Mouse (Mus musculus): ENCODE data around the gene Ugdh.
"Not testable (repeated sequence)": the region's sequence is repeated elsewhere in the genome, so short reads cannot be mapped to it uniquely, and the experiment has no call there.

Ugdh gene

GRCm38 (mm10) chr5:65435806-65436561 is at the start of gene Ugdh:
Gene Ugdh, minus strand, starts transcription at chr5:65435949.
- peak; percentile 97 for DNase-seq (ENCODE audit: low read depth, low spot score)

DNA sequence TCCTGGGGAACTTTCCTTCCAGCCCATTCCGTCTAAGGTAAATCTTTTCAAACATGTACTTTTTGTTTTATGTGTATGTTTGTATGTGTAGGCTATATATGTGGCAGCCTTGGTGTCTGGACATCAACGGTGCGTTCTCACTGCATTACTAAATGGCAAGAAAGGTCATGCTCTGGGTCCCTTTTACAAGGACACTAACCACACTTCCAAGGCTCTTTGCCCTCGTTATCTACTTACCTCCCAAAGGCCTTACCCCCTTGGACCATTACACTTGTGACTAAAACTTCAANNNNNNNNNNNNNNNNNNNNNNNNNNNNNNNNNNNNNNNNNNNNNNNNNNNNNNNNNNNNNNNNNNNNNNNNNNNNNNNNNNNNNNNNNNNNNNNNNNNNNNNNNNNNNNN is 47.2 kb upstream of the Ugdh start:
- no peak for DNase-seq (ENCODE audit: low read depth, low spot score)

DNA sequence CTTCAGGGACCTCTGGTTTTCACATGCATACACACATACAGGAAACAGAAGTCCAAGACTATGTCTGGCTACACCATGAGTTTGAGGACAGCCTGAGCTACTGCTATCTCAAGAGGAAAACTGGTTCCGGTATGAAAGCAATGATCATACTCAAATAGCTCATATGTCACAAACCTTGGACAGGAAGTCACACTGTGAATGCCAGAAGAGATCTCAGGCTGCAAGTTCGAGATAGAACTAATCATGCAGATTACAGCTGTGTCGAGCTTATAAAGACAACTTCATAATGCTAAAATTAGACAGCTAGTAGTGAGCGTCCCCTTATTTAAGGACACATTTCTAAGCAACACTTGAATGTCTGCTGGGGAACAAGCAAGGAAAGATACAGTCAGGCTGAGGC is 44.8 kb upstream of the Ugdh start:
- no peak for DNase-seq (ENCODE audit: low read depth, low spot score)

- no peak for DNase-seq (ENCODE audit: low read depth, low spot score)
Measured at GRCm38 (mm10) chr5:65479681-65480445, 44.1 kb upstream of the Ugdh start.

GRCm38 (mm10) chr5:65478224-65478623 is 42.5 kb upstream of the Ugdh start:
- peak; percentile 49 for DNase-seq (ENCODE audit: low read depth, low spot score)

- DNase-seq (ENCODE audit: low read depth, low spot score), result not testable (repeated sequence)
Measured at GRCm38 (mm10) chr5:65476739-65477138, 41.0 kb upstream of the Ugdh start.

- DNase-seq (ENCODE audit: low read depth, low spot score), result no peak
Measured at GRCm38 (mm10) chr5:65475806-65476205, 40.1 kb upstream of the Ugdh start.

DNA sequence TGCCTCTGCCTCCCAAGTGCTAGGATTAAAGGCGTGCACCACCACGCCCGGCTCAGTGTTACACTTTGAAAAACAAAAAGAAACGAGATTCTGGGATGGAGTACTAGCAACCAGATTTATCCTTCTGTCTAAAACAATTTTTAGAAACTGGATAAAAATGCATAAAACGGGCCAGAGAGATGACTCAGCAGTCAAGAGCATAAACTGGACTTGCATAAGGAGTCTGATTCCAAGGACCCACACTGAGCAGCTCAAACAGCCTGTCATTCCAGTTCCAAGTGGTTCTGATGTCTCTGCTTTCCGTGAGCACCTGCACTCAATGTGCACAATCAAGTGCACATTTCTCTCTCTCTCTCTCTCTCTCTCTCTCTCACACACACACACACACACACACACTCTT is 34.0 kb upstream of the Ugdh start:
- DNase-seq (ENCODE audit: low read depth, low spot score), result no peak

DNA sequence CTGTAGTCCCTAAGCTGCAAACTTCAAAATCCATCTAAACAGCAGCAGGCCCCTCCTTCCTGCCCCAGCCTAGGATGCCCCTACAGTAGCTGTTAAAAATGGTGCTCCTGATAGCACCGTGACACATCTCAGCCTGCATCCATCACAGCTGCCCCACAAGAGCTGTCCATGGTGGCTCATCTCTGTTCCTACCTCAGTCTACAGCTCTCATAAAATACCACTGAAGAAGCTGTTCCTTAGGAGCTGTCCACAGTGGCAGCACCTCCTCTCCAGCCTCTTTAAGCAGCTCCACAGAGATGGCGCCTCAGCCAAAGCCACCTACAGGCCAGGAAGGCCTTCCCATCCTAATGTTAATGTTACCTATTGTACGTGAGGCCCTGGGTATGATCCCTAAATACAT is 31.2 kb upstream of the Ugdh start:
- DNase-seq (ENCODE audit: low read depth, low spot score), result no peak

DNA sequence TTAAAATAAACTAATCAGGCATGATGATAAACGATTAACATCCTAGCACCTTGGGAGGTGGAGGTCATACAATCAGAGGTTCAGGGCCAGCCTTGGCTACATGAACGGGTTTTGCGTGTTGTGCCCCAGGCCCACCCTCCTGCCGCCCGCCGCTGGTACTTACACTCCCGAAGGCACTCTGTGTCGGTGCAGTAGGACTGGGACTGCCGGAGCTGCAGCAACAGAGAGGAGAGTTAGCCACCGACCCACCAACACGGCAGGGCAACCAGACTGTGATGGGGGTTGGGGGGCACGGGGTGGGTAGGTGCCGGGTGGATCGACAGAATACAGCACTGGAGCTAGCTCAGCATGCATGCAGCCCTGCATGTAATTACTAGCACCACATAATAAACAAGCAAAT is 24.6 kb upstream of the Ugdh start:
- no peak for DNase-seq (ENCODE audit: low read depth, low spot score)

DNA sequence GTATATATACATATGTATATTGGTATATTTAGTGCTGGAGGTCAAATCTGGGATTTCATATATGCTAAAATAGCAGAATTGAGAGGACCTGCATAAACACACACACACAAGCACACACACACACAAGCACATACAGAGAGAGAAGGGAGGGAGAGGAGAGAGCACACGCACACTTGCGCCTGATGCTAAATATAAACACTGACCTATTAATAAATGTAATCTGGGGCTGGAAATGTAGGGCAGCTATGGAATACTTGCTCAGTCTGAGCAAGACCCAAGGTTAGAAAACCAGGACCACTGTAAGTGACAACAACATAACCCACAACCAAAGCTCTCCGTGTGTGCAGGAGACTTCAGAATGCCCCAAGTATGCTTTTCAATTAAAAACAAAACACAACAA is 23.7 kb upstream of the Ugdh start:
- peak; percentile 49 for DNase-seq (ENCODE audit: low read depth, low spot score)

- peak; percentile 62 for DNase-seq (ENCODE audit: low read depth, low spot score)
Measured at GRCm38 (mm10) chr5:65457846-65458245, 22.1 kb upstream of the Ugdh start.

- peak; percentile 38 for DNase-seq (ENCODE audit: low read depth, low spot score)
Measured at GRCm38 (mm10) chr5:65457086-65457827, 21.5 kb upstream of the Ugdh start.

GRCm38 (mm10) chr5:65454771-65455170 is 19.0 kb upstream of the Ugdh start:
- peak; percentile 78 for DNase-seq (ENCODE audit: low read depth, low spot score)

- no peak for DNase-seq (ENCODE audit: low read depth, low spot score)
Measured at GRCm38 (mm10) chr5:65448941-65449340, 13.2 kb upstream of the Ugdh start.

- peak; percentile 39 for DNase-seq (ENCODE audit: low read depth, low spot score)
Measured at GRCm38 (mm10) chr5:65447826-65448225, 12.1 kb upstream of the Ugdh start.

DNA sequence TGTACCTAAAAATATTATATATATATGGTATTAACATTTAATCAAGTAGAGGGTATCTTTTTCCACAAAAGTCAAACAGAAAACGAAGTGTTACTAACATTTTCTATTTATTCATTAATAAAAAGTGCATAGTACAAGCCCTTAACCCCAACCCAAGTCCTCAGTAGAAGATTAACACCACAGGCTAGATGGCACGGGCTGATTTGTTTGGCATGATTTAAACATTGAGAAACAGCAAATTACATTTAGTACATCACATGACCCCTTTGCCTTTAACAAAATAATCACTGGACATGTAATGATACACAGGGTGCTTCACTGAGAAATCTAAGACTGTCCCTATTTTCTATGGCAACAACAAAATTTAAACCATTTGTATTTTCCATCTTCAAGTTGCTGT is 11.0 kb upstream of the Ugdh start:
- DNase-seq (ENCODE audit: low read depth, low spot score), result no peak

GRCm38 (mm10) chr5:65444981-65445380 is 9.2 kb upstream of the Ugdh start:
- DNase-seq (ENCODE audit: low read depth, low spot score), result no peak

GRCm38 (mm10) chr5:65438041-65438440 is 2.3 kb upstream of the Ugdh start:
- DNase-seq (ENCODE audit: low read depth, low spot score), result no peak

DNA sequence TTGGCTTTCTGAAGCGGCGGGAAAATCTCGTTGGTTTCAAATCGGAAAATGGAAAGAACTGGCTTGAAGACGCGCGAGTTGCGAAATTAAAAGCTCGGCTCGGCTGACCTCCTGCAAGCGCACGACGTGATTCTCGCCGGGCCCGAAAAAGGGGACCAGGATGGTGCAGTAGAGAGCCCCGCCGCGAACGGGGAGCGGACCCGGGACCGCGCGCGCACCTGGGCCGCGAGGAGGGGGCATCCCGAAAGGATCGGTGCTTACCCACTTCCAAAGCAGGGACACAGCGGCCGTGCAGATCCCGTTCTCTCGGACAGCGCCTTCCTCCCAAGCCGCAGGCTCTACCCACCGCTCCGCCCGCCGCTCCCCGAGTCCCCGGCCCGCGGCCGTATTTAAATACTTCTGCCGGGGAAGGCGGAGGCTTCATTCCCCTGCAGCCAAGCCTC is 365 bp downstream of the Ugdh start:
- DNase-seq (ENCODE audit: low read depth, low spot score), result no peak

GRCm38 (mm10) chr5:65434471-65435362 is 1.0 kb downstream of the Ugdh start:
- DNase-seq (ENCODE audit: low read depth, low spot score), result no peak

Measured in skeletal muscle tissue, adult 2 months (tissue).